8 mouse cellular contexts compared by ENCODE assay signal in the genomic region with DNA sequence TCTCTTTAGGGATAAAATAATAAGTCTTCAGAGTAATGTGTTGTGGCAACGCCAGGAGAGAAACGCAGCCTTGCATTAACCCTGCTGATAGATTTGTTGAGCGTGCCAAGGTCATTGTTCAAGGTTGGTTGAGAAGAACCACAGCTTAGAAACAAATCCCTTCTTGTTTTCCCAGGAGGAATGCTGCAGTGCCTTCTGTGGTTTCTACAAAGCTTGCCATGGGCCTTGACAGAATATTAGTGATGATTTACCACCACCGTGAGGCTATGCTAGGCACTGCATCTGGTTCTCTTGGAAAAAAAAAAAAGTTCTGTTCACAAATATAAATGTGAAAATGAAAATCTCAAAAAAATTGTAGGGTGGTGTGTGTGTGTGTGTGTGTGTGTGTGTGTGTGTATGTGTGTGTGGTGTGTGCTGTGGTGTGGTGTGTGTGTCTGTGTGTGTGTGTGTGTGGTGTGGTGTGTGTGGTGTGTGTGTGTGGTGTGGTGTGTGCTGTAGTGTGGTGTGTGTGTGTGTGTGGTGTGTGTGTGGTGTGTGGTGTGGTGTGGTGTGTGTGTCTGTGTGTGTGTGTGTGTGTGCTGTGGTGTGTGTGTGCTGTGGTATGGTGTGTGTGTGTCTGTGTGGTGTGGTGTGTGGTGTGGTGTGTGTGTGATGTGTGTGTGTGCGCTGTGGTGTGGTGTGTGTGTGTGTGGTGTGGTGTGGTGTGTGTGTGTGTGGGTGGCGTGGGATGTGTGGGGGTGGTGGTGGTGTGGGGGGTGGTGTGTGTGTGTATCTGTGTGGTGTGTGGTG.
DNase-seq lines count a peak whose midpoint lies in the region; ATAC-seq and TF ChIP-seq lines count a peak whose summit lies in the region.

No protein-coding gene starts in this region.

- no peak for ATAC-seq in G1E (ENCODE audit: extremely low read depth, insufficient number of reproducible peaks, low FRiP score, poor library complexity, severe bottlenecking)
- ATAC-seq in heart, postnatal 0 days (ENCODE audit: insufficient read depth, low read depth): peak; percentile 69

- no peak; the same call in 1 of the 2 replicates for TF ChIP-seq EP300 in heart, postnatal 0 days (IDR thresholded peaks at IDR 0.05; ENCODE audit: low read depth)

- no peak for DNase-seq in G1E (ENCODE audit: low spot score)
- peak; percentile 60 to 67 for DNase-seq in adrenal gland, postnatal 36 days
- peak; percentile 49 for DNase-seq in fat pad, adult 2 months (ENCODE audit: extremely low read depth, low read depth, low spot score)
- peak; percentile 87 for DNase-seq in heart, postnatal 0 days (ENCODE audit: low spot score)
- DNase-seq in kidney, postnatal 4 days: peak; percentile 67 to 74
- DNase-seq in lung, postnatal 10 days: peak; percentile 80
- peak; percentile 70 for DNase-seq in right cerebral cortex, adult 2 months (ENCODE audit: low spot score in 2 of 2)
- no peak for DNase-seq in yolk sac, embryonic 10.5 days (ENCODE audit: low spot score)

- H3K27ac ChIP-seq in heart, postnatal 0 days (ENCODE audit: low read depth): peak overlapping the region; percentile 35

- H3K9me3 ChIP-seq in G1E (replicated peaks): peaks cover 46% of the 10 kb centered on the region
- no peaks in the 10 kb centered on the region for H3K9me3 ChIP-seq in heart, postnatal 0 days (replicated peaks; ENCODE audit: control insufficient read depth, low read length)

- no peak overlapping the region for H3K9ac ChIP-seq in heart, postnatal 0 days (replicated peaks; ENCODE audit: low read depth, low read length)

- H3K27me3 ChIP-seq in G1E (ENCODE audit: insufficient read depth, low read length): no peaks in the 10 kb centered on the region
- H3K27me3 ChIP-seq in heart, postnatal 0 days (ENCODE audit: control insufficient read depth, insufficient read depth, low read length): no peaks in the 10 kb centered on the region

- no peak overlapping the region for H3K4me2 ChIP-seq in heart, postnatal 0 days (ENCODE audit: low read depth, low read length)

- H3K36me3 ChIP-seq in G1E (replicated peaks): no peaks in the 10 kb centered on the region
- H3K36me3 ChIP-seq in heart, postnatal 0 days (replicated peaks; ENCODE audit: control insufficient read depth, insufficient read depth, low read length): no peaks in the 10 kb centered on the region; the same call in 1 of the 2 replicates

- 24% methylated on average over 5 of the region's 6 CpGs for WGBS in heart, postnatal 0 days

- no peaks in the 10 kb centered on the region for H3K4me1 ChIP-seq in G1E (ENCODE audit: insufficient read depth, low read depth, low read length)
- H3K4me1 ChIP-seq in heart, postnatal 0 days (ENCODE audit: control insufficient read depth, insufficient read depth): peaks cover 20% of the 10 kb centered on the region; the same call in 1 of the 2 replicates

- no peak for TF ChIP-seq CTCF in G1E (IDR thresholded peaks at IDR 0.05; ENCODE audit: low read depth, low read length)
- peak; percentile 84 for TF ChIP-seq CTCF in heart, postnatal 0 days (IDR thresholded peaks at IDR 0.05; ENCODE audit: low read depth)

- H3K4me3 ChIP-seq in G1E (ENCODE audit: low read depth, low read length): peak overlapping the region; percentile 52
- H3K4me3 ChIP-seq in heart, postnatal 0 days (ENCODE audit: low read depth, low read length): no peak overlapping the region

Comparison
In these comparisons a context has a peak if more than half of its experiments do, and no peak if none do; other contexts are left out.
1. DNase-seq: peak in adrenal gland, postnatal 36 days (2 of 2), fat pad, adult 2 months (single experiment), heart, postnatal 0 days (single experiment), kidney, postnatal 4 days (2 of 2), lung, postnatal 10 days (single experiment) and right cerebral cortex, adult 2 months (2 of 2); none in G1E (single experiment) and yolk sac, embryonic 10.5 days (single experiment).